Comparison of ENCODE assay signal across 10 mouse cellular contexts in the genomic region with DNA sequence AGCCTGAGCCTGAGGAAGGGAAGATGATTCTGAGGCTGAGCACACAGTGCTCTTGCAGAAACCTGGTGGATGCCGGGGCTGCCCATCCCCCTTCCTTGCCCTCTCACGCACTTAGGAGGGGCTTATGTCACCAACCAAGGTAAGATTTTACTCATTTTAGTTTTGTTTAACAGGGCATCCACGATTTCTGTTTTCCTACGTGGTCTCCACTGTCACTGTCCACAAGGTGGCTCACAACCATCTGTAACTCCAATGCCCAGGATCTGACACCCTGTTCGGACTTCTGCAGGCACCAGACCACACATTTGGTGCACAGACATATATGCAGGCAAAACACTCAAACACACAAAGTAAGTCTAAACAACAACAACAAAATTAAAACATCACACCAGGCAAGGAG. TPM values are rescaled to one million over a fixed set of nuclear protein-coding genes. Genes with fewer than 3 reads are reported as not detected.
DNase-seq lines count a peak whose midpoint lies in the region; ATAC-seq and TF ChIP-seq lines count a peak whose summit lies in the region.
"Had no signal": no experiment of that assay in that cellular context is flagged by ENCODE, and none has a peak within 500 bp of the region (broad histone marks: within the 10 kb centered on the region; RNA-seq: fewer than 3 reads in every experiment).

No protein-coding gene starts in this region.

- ATAC-seq in intestine, postnatal 0 days: no peak
- ATAC-seq in intestine, embryonic 15.5 days: no peak
- ATAC-seq in midbrain, postnatal 0 days (ENCODE audit: low FRiP score): no peak
- ATAC-seq in midbrain, embryonic 16.5 days: no peak
- no peak for ATAC-seq in stomach, postnatal 0 days (ENCODE audit: low FRiP score, low TSS enrichment)
- ATAC-seq in kidney, embryonic 15.5 days (replicated peaks; ENCODE audit: low FRiP score): no peak
- ATAC-seq: midbrain, embryonic 15.5 days had no signal

- peak; percentile 40 to 47 for DNase-seq in cerebellum, postnatal 10 days
- no peak for DNase-seq in cerebellum, postnatal 4 days (ENCODE audit: low spot score in 2 of 2)
- peak; percentile 45 for DNase-seq in midbrain, postnatal 0 days (ENCODE audit: low spot score)
- no peak for DNase-seq in stomach, postnatal 0 days (ENCODE audit: low spot score)

- no peak overlapping the region for H3K4me2 ChIP-seq in intestine, postnatal 0 days (replicated peaks; ENCODE audit: low read depth)
- no peak overlapping the region for H3K4me2 ChIP-seq in intestine, embryonic 15.5 days (replicated peaks)
- no peak overlapping the region for H3K4me2 ChIP-seq in midbrain, postnatal 0 days (ENCODE audit: low read depth, low read length, poor library complexity, severe bottlenecking)
- H3K4me2 ChIP-seq in midbrain, embryonic 16.5 days (ENCODE audit: low read length): no peak overlapping the region
- no peak overlapping the region for H3K4me2 ChIP-seq in stomach, postnatal 0 days (replicated peaks; ENCODE audit: low read depth)
- no peak overlapping the region for H3K4me2 ChIP-seq in kidney, embryonic 15.5 days
- H3K4me2 ChIP-seq: midbrain, embryonic 15.5 days; stomach, embryonic 15.5 days had no signal

- peak; percentile 71 for TF ChIP-seq CTCF in intestine, postnatal 0 days (IDR thresholded peaks at IDR 0.05; ENCODE audit: low read depth)
- TF ChIP-seq CTCF in midbrain, postnatal 0 days (IDR thresholded peaks at IDR 0.05): peak; percentile 77
- TF ChIP-seq CTCF in stomach, postnatal 0 days (IDR thresholded peaks at IDR 0.05; ENCODE audit: low read depth): peak; percentile 69

- no peak overlapping the region for H3K27ac ChIP-seq in intestine, postnatal 0 days (ENCODE audit: low read depth, low read length)
- H3K27ac ChIP-seq in intestine, embryonic 15.5 days: no peak overlapping the region
- no peak overlapping the region for H3K27ac ChIP-seq in midbrain, postnatal 0 days (ENCODE audit: low read depth, low read length)
- no peak overlapping the region for H3K27ac ChIP-seq in midbrain, embryonic 16.5 days (ENCODE audit: low read length)
- H3K27ac ChIP-seq in stomach, postnatal 0 days (replicated peaks): no peak overlapping the region
- no peak overlapping the region for H3K27ac ChIP-seq in kidney, embryonic 15.5 days
- H3K27ac ChIP-seq: midbrain, embryonic 15.5 days; stomach, embryonic 15.5 days had no signal

- H3K9ac ChIP-seq in intestine, postnatal 0 days (ENCODE audit: low read depth, low read length): no peak overlapping the region
- H3K9ac ChIP-seq in intestine, embryonic 15.5 days: no peak overlapping the region
- no peak overlapping the region for H3K9ac ChIP-seq in midbrain, postnatal 0 days (replicated peaks; ENCODE audit: low read length, poor library complexity, severe bottlenecking)
- no peak overlapping the region for H3K9ac ChIP-seq in midbrain, embryonic 16.5 days (ENCODE audit: low read depth, low read length)
- no peak overlapping the region for H3K9ac ChIP-seq in stomach, postnatal 0 days (ENCODE audit: low read length)
- no peak overlapping the region for H3K9ac ChIP-seq in kidney, embryonic 15.5 days
- H3K9ac ChIP-seq: midbrain, embryonic 15.5 days; stomach, embryonic 15.5 days had no signal

- H3K27me3 ChIP-seq in intestine, postnatal 0 days (replicated peaks; ENCODE audit: control insufficient read depth, insufficient read depth, low read length): no peaks in the 10 kb centered on the region
- no peaks in the 10 kb centered on the region for H3K27me3 ChIP-seq in intestine, embryonic 15.5 days (replicated peaks)
- no peaks in the 10 kb centered on the region for H3K27me3 ChIP-seq in midbrain, postnatal 0 days (ENCODE audit: insufficient read depth, low read length)
- no peaks in the 10 kb centered on the region for H3K27me3 ChIP-seq in midbrain, embryonic 16.5 days (ENCODE audit: control insufficient read depth, insufficient read depth, low read depth, low read length)
- H3K27me3 ChIP-seq in stomach, postnatal 0 days (ENCODE audit: control insufficient read depth, insufficient read depth, low read length): no peaks in the 10 kb centered on the region
- H3K27me3 ChIP-seq in kidney, embryonic 15.5 days: no peaks in the 10 kb centered on the region
- H3K27me3 ChIP-seq: midbrain, embryonic 15.5 days; stomach, embryonic 15.5 days had no signal

- H3K9me3 ChIP-seq in intestine, postnatal 0 days (ENCODE audit: control insufficient read depth): no peaks in the 10 kb centered on the region
- no peaks in the 10 kb centered on the region for H3K9me3 ChIP-seq in intestine, embryonic 15.5 days
- H3K9me3 ChIP-seq in midbrain, postnatal 0 days (ENCODE audit: low read length): no peaks in the 10 kb centered on the region
- H3K9me3 ChIP-seq in midbrain, embryonic 16.5 days (replicated peaks; ENCODE audit: control insufficient read depth, low read length, poor library complexity, severe bottlenecking): no peaks in the 10 kb centered on the region
- H3K9me3 ChIP-seq in stomach, postnatal 0 days (ENCODE audit: control insufficient read depth, low read length): no peaks in the 10 kb centered on the region
- H3K9me3 ChIP-seq in kidney, embryonic 15.5 days (replicated peaks): no peaks in the 10 kb centered on the region
- H3K9me3 ChIP-seq: midbrain, embryonic 15.5 days; stomach, embryonic 15.5 days had no signal

- no peak for TF ChIP-seq EP300 in stomach, postnatal 0 days (optimal IDR thresholded peaks at IDR 0.05)

- 53% methylated on average over 5 of the region's 5 CpGs for WGBS in intestine, postnatal 0 days
- WGBS in intestine, embryonic 15.5 days: 56% methylated on average over 5 of the region's 5 CpGs
- WGBS in midbrain, postnatal 0 days: 63% methylated on average over 5 of the region's 5 CpGs
- WGBS in midbrain, embryonic 16.5 days: 58% methylated on average over 5 of the region's 5 CpGs
- 48% methylated on average over 5 of the region's 5 CpGs for WGBS in stomach, postnatal 0 days
- WGBS in kidney, embryonic 15.5 days: 59% methylated on average over 5 of the region's 5 CpGs

- H3K4me1 ChIP-seq in intestine, postnatal 0 days (replicated peaks; ENCODE audit: control insufficient read depth, insufficient read depth, low read length): no peaks in the 10 kb centered on the region
- H3K4me1 ChIP-seq in intestine, embryonic 15.5 days (replicated peaks): no peaks in the 10 kb centered on the region; the same call in 1 of the 2 replicates
- H3K4me1 ChIP-seq in midbrain, postnatal 0 days (ENCODE audit: insufficient read depth, low read length): no peaks in the 10 kb centered on the region
- peaks cover 4% of the 10 kb centered on the region; the same call in 1 of the 2 replicates for H3K4me1 ChIP-seq in midbrain, embryonic 16.5 days (ENCODE audit: control insufficient read depth, insufficient read depth, low read length)
- H3K4me1 ChIP-seq in stomach, postnatal 0 days (replicated peaks; ENCODE audit: control insufficient read depth, insufficient read depth): no peaks in the 10 kb centered on the region
- peaks cover 6% of the 10 kb centered on the region; the same call in 1 of the 2 replicates for H3K4me1 ChIP-seq in kidney, embryonic 15.5 days
- H3K4me1 ChIP-seq: midbrain, embryonic 15.5 days; stomach, embryonic 15.5 days had no signal

- no peak overlapping the region for H3K4me3 ChIP-seq in intestine, postnatal 0 days (ENCODE audit: low read depth, low read length)
- no peak overlapping the region for H3K4me3 ChIP-seq in intestine, embryonic 15.5 days (replicated peaks)
- H3K4me3 ChIP-seq in midbrain, postnatal 0 days (ENCODE audit: low read depth, low read length): no peak overlapping the region
- no peak overlapping the region for H3K4me3 ChIP-seq in midbrain, embryonic 16.5 days (ENCODE audit: low read depth, low read length)
- H3K4me3 ChIP-seq in stomach, postnatal 0 days (ENCODE audit: low read depth, low read length): no peak overlapping the region
- H3K4me3 ChIP-seq in kidney, embryonic 15.5 days (replicated peaks): no peak overlapping the region
- H3K4me3 ChIP-seq: midbrain, embryonic 15.5 days; stomach, embryonic 15.5 days had no signal

- H3K36me3 ChIP-seq in intestine, postnatal 0 days (ENCODE audit: control insufficient read depth, insufficient read depth): peaks cover 10% of the 10 kb centered on the region; the same call in 1 of the 2 replicates
- H3K36me3 ChIP-seq in intestine, embryonic 15.5 days: peaks cover 9% of the 10 kb centered on the region
- peaks cover 13% of the 10 kb centered on the region for H3K36me3 ChIP-seq in midbrain, postnatal 0 days (ENCODE audit: insufficient read depth, low read length)
- peaks cover 7% of the 10 kb centered on the region; the same call in 1 of the 2 replicates for H3K36me3 ChIP-seq in midbrain, embryonic 16.5 days (ENCODE audit: control insufficient read depth, insufficient read depth, low read length)
- H3K36me3 ChIP-seq in stomach, postnatal 0 days (ENCODE audit: control insufficient read depth, insufficient read depth, low read length): peaks cover 4% of the 10 kb centered on the region; the same call in 1 of the 2 replicates
- H3K36me3 ChIP-seq in kidney, embryonic 15.5 days: peaks cover 23% of the 10 kb centered on the region
- H3K36me3 ChIP-seq: midbrain, embryonic 15.5 days had no signal

RNA-seq across cellular contexts. Expression of a gene that starts 12.2 kb away (rescaled TPM):
- polyA plus RNA-seq in intestine, postnatal 0 days (2015; fragmentation: Nextera tagmentation; extraction: Ambion mirVana): 4.9 and 5.5 TPM in 2 replicates
- 10.2 and 10.8 TPM in 2 replicates for polyA plus RNA-seq in intestine, embryonic 15.5 days (2015; fragmentation: Nextera tagmentation; extraction: Ambion mirVana)
- 5.0 and 7.7 TPM in 2 replicates for total RNA-seq in midbrain, postnatal 0 days (2014; rRNA removed)
- polyA plus RNA-seq in midbrain, postnatal 0 days (2015; fragmentation: Nextera tagmentation; extraction: Ambion mirVana): 2.8 and 3.8 TPM in 2 replicates
- polyA plus RNA-seq in midbrain, embryonic 16.5 days (2015; fragmentation: Nextera tagmentation; extraction: Ambion mirVana): 5.2 and 6.0 TPM in 2 replicates
- polyA plus RNA-seq in stomach, postnatal 0 days (2015; fragmentation: Nextera tagmentation; extraction: Ambion mirVana): 5.2 and 5.7 TPM in 2 replicates
- 15.2 and 15.9 TPM in 2 replicates for polyA plus RNA-seq in kidney, embryonic 15.5 days (2015; fragmentation: Nextera tagmentation; extraction: Ambion mirVana)

Comparison
In these comparisons a context has a peak if more than half of its experiments do, and no peak if none do; other contexts are left out.
1. DNase-seq: peak in cerebellum, postnatal 10 days (2 of 2) and midbrain, postnatal 0 days (single experiment); none in cerebellum, postnatal 4 days (0 of 2) and stomach, postnatal 0 days (single experiment).
2. Peak in every context shown above with its lines, with median percentiles within 50 percentile points of each other: CTCF ChIP-seq.